Mouse (Mus musculus) forebrain, embryonic 10.5 days (tissue): ENCODE results near the gene Arf5. TPM values are rescaled to one million over a fixed set of nuclear protein-coding genes. Genes with fewer than 3 reads are reported as not detected.

Experiments
- polyA plus RNA-seq: library from polyadenylated mRNA; unstranded; fragments of >200 nt; fragmentation: Nextera tagmentation; extraction: Ambion mirVana; gene quantifications from 2 replicates; pipeline ENCODE4 v1.2.1, GENCODE M21; 2016

Arf5 gene
- polyA plus RNA-seq, 1 experiment from 2014 or later: 269 TPM

Other genes with a start within 250 kb of the Arf5 start
- 22.0 and 22.8 TPM in 2 replicates for gene Zfp800, start 25.6 kb upstream of the Arf5 start, polyA plus RNA-seq
- 0.14 TPM in 1 of 2 replicates, not detected in the other for gene Fscn3, start 4.2 kb downstream of the Arf5 start, polyA plus RNA-seq
- gene Gcc1, start 4.8 kb downstream of the Arf5 start, polyA plus RNA-seq: 10.6 and 11.2 TPM in 2 replicates
- gene Pax4, start 25.8 kb downstream of the Arf5 start, polyA plus RNA-seq: 0.12 TPM in 1 of 2 replicates, not detected in the other
- 110 and 115 TPM in 2 replicates for gene Snd1, start 51.6 kb downstream of the Arf5 start, polyA plus RNA-seq